Mouse (Mus musculus): ENCODE results near the gene Inpp5b. TPM values are rescaled to one million over a fixed set of nuclear protein-coding genes. Genes with fewer than 3 reads are reported as not detected.
A peak's percentile ranks its signal among the peaks of the same experiment; 100 is the strongest.

Gene Inpp5b
- polyA plus RNA-seq, 1 experiment from 2014 or later: 28.7 TPM

- no peak overlapping the region for H3K4me3 ChIP-seq
- H3K9me3 ChIP-seq: no peaks in the 10 kb centered on the region
- 58% methylated on average over 4 of the region's 4 CpGs for WGBS
- H3K27ac ChIP-seq: no peak overlapping the region
- H3K36me3 ChIP-seq: no peaks in the 10 kb centered on the region
- H3K27me3 ChIP-seq: no peaks in the 10 kb centered on the region
- no peaks in the 10 kb centered on the region for H3K4me1 ChIP-seq
- ATAC-seq (ENCODE audit: insufficient number of reproducible peaks, insufficient read depth, low FRiP score, low TSS enrichment): no peak
- no peak overlapping the region for H3K9ac ChIP-seq
- no peak overlapping the region for H3K4me2 ChIP-seq (replicated peaks)
These were observed 30.5 kb downstream of the Inpp5b start for GRCm38 (mm10) chr4:124772125-124772524.

DNA sequence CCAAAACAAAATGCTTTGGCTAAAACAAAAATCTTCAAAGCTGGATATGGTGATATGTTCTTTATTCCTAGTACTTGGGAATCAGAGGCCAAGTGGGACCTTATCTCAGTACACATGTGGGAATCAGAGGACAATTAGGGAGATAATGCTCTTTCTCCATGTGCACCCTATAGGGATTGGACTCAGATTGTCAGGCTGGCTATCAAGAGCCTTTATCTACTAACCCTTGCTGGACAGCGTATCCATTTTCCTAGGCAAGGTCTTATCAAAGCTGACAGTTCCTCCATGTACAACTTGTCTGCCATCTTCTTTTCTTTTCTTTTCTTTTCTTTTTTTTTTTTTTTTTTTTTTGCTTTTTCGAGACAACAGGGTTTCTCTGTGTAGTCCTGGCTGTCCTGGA is 31.8 kb downstream of the Inpp5b start:
- no peaks in the 10 kb centered on the region for H3K27me3 ChIP-seq
- no peak overlapping the region for H3K27ac ChIP-seq
- ATAC-seq (ENCODE audit: insufficient number of reproducible peaks, insufficient read depth, low FRiP score, low TSS enrichment): no peak
- no peak overlapping the region for H3K4me2 ChIP-seq (replicated peaks)
- WGBS: 66% methylated on average over 2 of the region's 2 CpGs
- no peaks in the 10 kb centered on the region for H3K4me1 ChIP-seq
- no peak overlapping the region for H3K9ac ChIP-seq
- H3K4me3 ChIP-seq: no peak overlapping the region
- no peaks in the 10 kb centered on the region for H3K36me3 ChIP-seq
- H3K9me3 ChIP-seq: no peaks in the 10 kb centered on the region

DNA sequence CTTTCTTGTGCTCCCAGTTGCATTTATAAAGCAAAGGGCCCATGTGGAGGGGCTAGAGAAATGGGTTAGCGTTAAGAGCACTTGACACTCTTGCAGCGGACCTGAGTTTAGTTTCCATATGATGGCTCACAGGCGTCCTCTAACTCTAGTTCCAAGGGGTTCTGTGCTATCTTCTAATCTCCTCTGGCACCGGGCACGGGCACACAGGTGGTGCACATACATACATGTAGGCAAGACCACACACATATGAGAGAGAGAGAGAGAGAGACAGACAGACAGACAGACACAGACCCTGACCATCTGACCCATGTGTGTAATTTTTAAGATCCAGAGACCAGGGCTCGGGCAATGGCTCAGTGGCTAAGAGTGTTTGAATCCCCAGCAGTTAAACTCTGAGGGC is 32.3 kb downstream of the Inpp5b start:
- Histone ChIP-seq H3K9ac (no peak overlapping the region), H3K27ac (no peak overlapping the region), H3K9me3 (no peaks in the 10 kb centered on the region), H3K4me3 (no peak overlapping the region), H3K27me3 (no peaks in the 10 kb centered on the region), H3K4me1 (no peaks in the 10 kb centered on the region), H3K4me2 (replicated peaks) (no peak overlapping the region), H3K36me3 (0 out of 2 replicates have a peak, but pooled peaks cover 4% of the 10 kb centered on the region)
- 91% methylated on average over 6 of the region's 6 CpGs for WGBS
- ATAC-seq (ENCODE audit: insufficient number of reproducible peaks, insufficient read depth, low FRiP score, low TSS enrichment): no peak

- Histone ChIP-seq H3K9me3 (no peaks in the 10 kb centered on the region), H3K27ac (no peak overlapping the region), H3K4me3 (no peak overlapping the region), H3K4me2 (replicated peaks) (no peak overlapping the region), H3K27me3 (no peaks in the 10 kb centered on the region), H3K4me1 (no peaks in the 10 kb centered on the region), H3K9ac (no peak overlapping the region), H3K36me3 (peaks cover 9% of the 10 kb centered on the region; the same call in 1 of the 2 replicates)
- ATAC-seq (ENCODE audit: insufficient number of reproducible peaks, insufficient read depth, low FRiP score, low TSS enrichment): no peak
- 75% methylated on average over 2 of the region's 2 CpGs for WGBS
These were observed 32.8 kb downstream of the Inpp5b start for GRCm38 (mm10) chr4:124774429-124774828.

DNA sequence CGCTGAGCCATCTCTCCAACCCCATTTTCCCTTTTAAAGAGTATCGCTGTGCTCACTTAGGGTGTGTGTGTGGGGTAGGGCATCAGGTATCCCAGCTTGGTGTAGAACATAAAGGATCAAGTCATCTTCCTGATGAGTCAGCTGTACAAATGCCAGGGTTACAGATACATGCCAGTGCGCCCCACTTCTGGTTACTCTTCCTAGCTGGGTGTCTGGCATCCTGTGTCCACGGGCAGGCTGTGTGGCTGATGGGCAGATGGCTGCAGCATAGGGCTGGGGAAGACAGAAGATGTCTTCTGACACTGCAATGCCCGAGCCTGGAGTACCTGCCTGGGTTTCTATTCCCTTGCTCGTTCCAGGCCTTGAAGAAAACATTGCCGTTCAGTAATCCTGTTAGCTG is 39.7 kb downstream of the Inpp5b start:
- Histone ChIP-seq H3K9ac (no peak overlapping the region), H3K4me1 (no peaks in the 10 kb centered on the region), H3K27ac (no peak overlapping the region), H3K27me3 (no peaks in the 10 kb centered on the region), H3K4me2 (replicated peaks) (no peak overlapping the region), H3K36me3 (peaks cover 48% of the 10 kb centered on the region), H3K4me3 (no peak overlapping the region), H3K9me3 (no peaks in the 10 kb centered on the region)
- WGBS: 92% methylated on average over 7 of the region's 7 CpGs
- ATAC-seq (ENCODE audit: insufficient number of reproducible peaks, insufficient read depth, low FRiP score, low TSS enrichment): no peak

- Histone ChIP-seq H3K4me3 (no peak overlapping the region), H3K27ac (no peak overlapping the region), H3K9ac (no peak overlapping the region), H3K4me2 (replicated peaks) (no peak overlapping the region), H3K9me3 (no peaks in the 10 kb centered on the region), H3K27me3 (no peaks in the 10 kb centered on the region), H3K36me3 (peaks cover 57% of the 10 kb centered on the region), H3K4me1 (no peaks in the 10 kb centered on the region)
- no peak for ATAC-seq (ENCODE audit: insufficient number of reproducible peaks, insufficient read depth, low FRiP score, low TSS enrichment)
- WGBS: 88% methylated on average over 8 of the region's 8 CpGs
These were observed 40.7 kb downstream of the Inpp5b start for GRCm38 (mm10) chr4:124782395-124782794.

- peaks cover 65% of the 10 kb centered on the region for H3K36me3 ChIP-seq
- no peaks in the 10 kb centered on the region for H3K27me3 ChIP-seq
- no peak for ATAC-seq (ENCODE audit: insufficient number of reproducible peaks, insufficient read depth, low FRiP score, low TSS enrichment)
- no peak overlapping the region for H3K4me3 ChIP-seq
- no peak overlapping the region for H3K4me2 ChIP-seq (replicated peaks)
- no peaks in the 10 kb centered on the region for H3K9me3 ChIP-seq
- no peaks in the 10 kb centered on the region for H3K4me1 ChIP-seq
- no peak overlapping the region for H3K9ac ChIP-seq
- H3K27ac ChIP-seq: no peak overlapping the region
- WGBS: 74% methylated on average over 8 of the region's 8 CpGs
These were observed 42.3 kb downstream of the Inpp5b start for GRCm38 (mm10) chr4:124783937-124784336.

- Histone ChIP-seq H3K27me3 (no peaks in the 10 kb centered on the region), H3K9ac (no peak overlapping the region), H3K36me3 (peaks cover 71% of the 10 kb centered on the region), H3K4me3 (no peak overlapping the region), H3K4me1 (no peaks in the 10 kb centered on the region), H3K9me3 (no peaks in the 10 kb centered on the region), H3K27ac (no peak overlapping the region), H3K4me2 (replicated peaks) (no peak overlapping the region)
- ATAC-seq (ENCODE audit: insufficient number of reproducible peaks, insufficient read depth, low FRiP score, low TSS enrichment): no peak
- 77% methylated on average over 4 of the region's 4 CpGs for WGBS
These were observed 48.4 kb downstream of the Inpp5b start for GRCm38 (mm10) chr4:124790013-124790412.

GRCm38 (mm10) chr4:124792114-124792513 is 50.5 kb downstream of the Inpp5b start:
- H3K27ac ChIP-seq: no peak overlapping the region
- H3K4me2 ChIP-seq (replicated peaks): no peak overlapping the region
- 83% methylated on average over 8 of the region's 8 CpGs for WGBS
- H3K36me3 ChIP-seq: peaks cover 61% of the 10 kb centered on the region
- no peak overlapping the region for H3K9ac ChIP-seq
- H3K27me3 ChIP-seq: no peaks in the 10 kb centered on the region
- no peak for ATAC-seq (ENCODE audit: insufficient number of reproducible peaks, insufficient read depth, low FRiP score, low TSS enrichment)
- H3K4me1 ChIP-seq: no peaks in the 10 kb centered on the region
- no peaks in the 10 kb centered on the region for H3K9me3 ChIP-seq
- H3K4me3 ChIP-seq: no peak overlapping the region

DNA sequence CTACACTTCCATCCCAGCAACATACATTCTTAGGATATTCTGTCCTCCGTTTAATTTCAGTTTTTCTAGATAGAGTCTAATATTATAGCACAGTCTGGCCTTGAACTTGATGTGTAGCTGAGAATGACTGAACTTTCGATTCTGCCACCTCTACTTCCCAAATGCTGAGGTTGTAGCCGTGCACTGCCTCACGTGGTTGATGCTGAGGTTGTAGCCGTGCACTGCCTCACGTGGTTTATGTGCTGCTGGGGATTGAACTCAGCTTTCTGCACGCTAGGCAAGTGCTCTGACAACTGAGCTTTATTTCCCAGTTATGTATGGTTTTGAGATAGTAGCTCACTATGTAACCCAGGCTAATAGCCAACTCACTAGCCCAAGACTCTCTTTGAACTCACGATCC is 54.5 kb downstream of the Inpp5b start:
- Histone ChIP-seq H3K4me2 (replicated peaks) (no peak overlapping the region), H3K4me3 (no peak overlapping the region), H3K4me1 (no peaks in the 10 kb centered on the region), H3K36me3 (peaks cover 62% of the 10 kb centered on the region), H3K9ac (no peak overlapping the region), H3K27ac (no peak overlapping the region), H3K9me3 (no peaks in the 10 kb centered on the region), H3K27me3 (no peaks in the 10 kb centered on the region)
- 88% methylated on average over 8 of the region's 8 CpGs for WGBS
- no peak for ATAC-seq (ENCODE audit: insufficient number of reproducible peaks, insufficient read depth, low FRiP score, low TSS enrichment)

DNA sequence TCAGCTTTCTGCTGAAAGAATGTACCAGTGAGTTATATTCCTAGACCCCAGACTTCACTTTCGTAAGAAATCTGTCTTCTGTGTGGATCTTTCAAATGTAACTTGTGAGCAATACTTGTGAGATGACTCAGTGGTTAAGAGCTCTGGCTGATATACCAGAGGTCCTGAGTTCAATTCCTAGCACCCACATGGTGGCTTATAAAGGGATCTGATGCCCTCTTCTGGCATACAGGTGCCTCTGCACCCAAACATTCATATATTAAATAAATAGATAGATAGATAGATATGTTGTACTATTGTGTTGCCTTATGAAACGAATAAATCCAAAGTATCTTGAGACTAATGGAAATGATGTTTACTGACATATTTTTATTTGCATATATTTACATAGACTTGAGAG is 55.3 kb downstream of the Inpp5b start:
- H3K4me3 ChIP-seq: no peak overlapping the region
- H3K9me3 ChIP-seq: no peaks in the 10 kb centered on the region
- ATAC-seq (ENCODE audit: insufficient number of reproducible peaks, insufficient read depth, low FRiP score, low TSS enrichment): no peak
- H3K4me2 ChIP-seq (replicated peaks): no peak overlapping the region
- WGBS: 86% methylated on average over 2 of the region's 2 CpGs
- no peak overlapping the region for H3K27ac ChIP-seq
- H3K36me3 ChIP-seq: peaks cover 61% of the 10 kb centered on the region
- H3K27me3 ChIP-seq: no peaks in the 10 kb centered on the region
- H3K4me1 ChIP-seq: no peaks in the 10 kb centered on the region
- H3K9ac ChIP-seq: no peak overlapping the region

DNA sequence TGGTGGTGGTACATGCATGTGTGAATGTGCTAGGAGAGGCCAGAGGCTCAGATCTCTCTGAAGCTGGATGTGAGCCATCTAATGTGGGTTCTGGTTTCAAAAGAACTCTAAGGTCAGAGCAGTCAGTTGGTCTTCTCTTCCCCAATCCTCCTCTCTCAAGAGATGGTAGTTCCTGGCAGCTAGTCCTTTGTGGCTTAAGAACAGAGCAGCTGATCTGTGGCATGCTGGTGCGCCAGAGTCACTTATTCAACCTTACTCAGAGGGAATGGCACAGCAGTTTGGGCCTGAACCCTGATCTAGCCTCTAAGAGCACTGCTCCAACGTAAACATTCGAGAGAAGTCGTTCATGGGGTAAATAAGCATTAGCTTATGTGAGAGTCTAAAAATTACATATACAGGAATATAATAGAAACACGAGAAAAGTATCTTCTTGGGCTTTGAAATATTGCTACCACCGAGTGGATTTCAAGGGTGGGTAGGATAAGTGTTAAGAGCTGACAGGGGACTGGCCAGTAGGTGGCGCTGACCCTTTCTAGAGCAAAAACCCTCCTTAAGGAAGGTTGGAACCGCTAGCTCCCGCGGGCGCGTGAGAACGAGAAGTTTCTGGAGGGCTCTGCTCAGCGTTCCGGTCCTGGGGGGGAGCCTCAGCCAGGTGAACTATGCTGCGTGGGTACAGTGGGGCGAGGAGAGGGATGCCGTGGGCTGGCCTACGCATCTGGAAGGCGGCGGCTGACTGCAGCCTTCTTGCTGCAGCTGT is 60.1 kb downstream of the Inpp5b start, which contains the start of gene Mtf1:
TSS of gene Mtf1 (plus strand) at position 553 of the 757 bp plus-strand sequence.
- peak within 1 kb of the TSS; percentile 68 for H3K4me2 ChIP-seq (replicated peaks)
- H3K27ac ChIP-seq: peak within 1 kb of the TSS; percentile 98
- no peaks in the 10 kb centered on the region for H3K9me3 ChIP-seq
- 4% methylated on average over 21 of the region's 21 CpGs for WGBS
- H3K27me3 ChIP-seq: no peaks in the 10 kb centered on the region
- H3K36me3 ChIP-seq: peaks cover 47% of the 10 kb centered on the region
- peak within 1 kb of the TSS; percentile 72 for H3K4me3 ChIP-seq
- peaks cover 7% of the 10 kb centered on the region for H3K4me1 ChIP-seq
- peak within 1 kb of the TSS; percentile 90 for H3K9ac ChIP-seq
- peak; percentile 68 for ATAC-seq (ENCODE audit: insufficient number of reproducible peaks, insufficient read depth, low FRiP score, low TSS enrichment)
